Mouse (Mus musculus): ENCODE measurements at regions not wholly inside any gene's neighbourhood (a gene's known extent, or its start where the extent isn't known, plus 50 kb on each side); places are given as distances from the start of the nearest gene placed in this dataset.

- TF ChIP-seq POLR2A (IDR thresholded peaks at IDR 0.05; ENCODE audit: low read depth, low read length) = no peak
- TF ChIP-seq CTCF (IDR thresholded peaks at IDR 0.05; ENCODE audit: extremely low read depth, insufficient read depth, insufficient read length, insufficient replicate concordance) = no peak
These were observed 366.9 kb upstream of the Intu start for GRCm38 (mm10) chr3:40164181-40164580.

Data from spleen, adult 2 months (tissue).